Mouse (Mus musculus) left cerebral cortex, postnatal 25 days (tissue): ENCODE data around the gene Sh3bp5l. TPM values are rescaled to one million over a fixed set of nuclear protein-coding genes. Genes with fewer than 3 reads are reported as not detected.
"Not testable (repeated sequence)": the region's sequence is repeated elsewhere in the genome, so short reads cannot be mapped to it uniquely, and the experiment has no call there.

ENCODE experiments used
- DNase-seq, 2 experiments: peaks; one replicate each; pipeline ENCODE4 v3.0.0; 2022; ENCODE audit warnings: low spot score in 2 of 2, mixed read lengths in 1 of 2
- intact Hi-C: fragments of 180-260 bp; cut with DNase I; formaldehyde crosslinking; loops from one replicate; pipeline ENCODE4 v1.15.1; 2025
- total RNA-seq, 2 experiments: library from RNA; stranded (reverse); gene quantifications; 2 replicates each; pipeline ENCODE4 v1.2.3; 2021

Gene Sh3bp5l
- total RNA-seq, 2 experiments from 2014 or later = 62.2 to 62.5 TPM

GRCm38 (mm10) chr11:58362562-58362961, 32.0 kb downstream of the Sh3bp5l start:
- DNase-seq, intact Hi-C loops: not testable (repeated sequence)

DNA sequence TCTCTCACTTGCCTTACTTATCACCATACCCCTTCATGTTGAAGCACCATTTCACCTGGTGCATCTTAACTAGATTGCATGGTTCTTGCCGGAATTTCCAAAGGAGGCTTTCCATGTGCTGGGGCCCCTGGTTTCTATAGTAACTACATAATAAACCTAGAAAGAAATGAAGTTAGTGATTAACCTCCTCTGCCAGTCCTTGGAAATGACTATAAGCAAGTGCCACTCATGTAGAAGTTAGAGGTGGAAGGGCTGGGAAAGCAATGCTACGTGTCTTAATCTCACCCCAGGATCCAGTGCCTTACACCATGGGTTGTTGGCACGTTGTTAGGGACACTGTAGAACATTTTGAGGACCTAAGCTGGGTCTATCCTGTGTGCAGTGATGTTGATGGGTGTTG, 33.9 kb downstream of the Sh3bp5l start:
- no peak for DNase-seq
- intact Hi-C loops = no loop called here

GRCm38 (mm10) chr11:58366191-58366590, 35.7 kb downstream of the Sh3bp5l start:
- intact Hi-C loops, DNase-seq: not testable (repeated sequence)

DNA sequence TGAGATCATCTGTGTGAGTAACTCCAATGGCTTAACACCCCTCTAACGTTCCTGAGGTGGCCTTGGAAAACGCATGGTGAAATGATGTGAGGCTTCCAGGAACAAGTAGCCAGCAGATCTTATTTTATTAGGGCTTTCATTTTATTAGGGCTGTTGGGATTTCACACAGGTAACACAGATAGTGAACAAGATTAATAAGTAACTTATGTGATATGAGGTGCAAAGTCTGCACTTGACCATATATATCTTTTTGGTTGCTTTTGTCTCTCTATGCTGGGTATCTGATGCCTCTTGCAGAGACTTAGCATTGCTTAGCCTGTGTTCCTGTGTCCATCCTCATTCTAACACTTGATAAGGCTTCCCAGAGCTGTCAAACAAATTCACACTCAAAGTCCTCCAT, 46.7 kb downstream of the Sh3bp5l start:
- no peak for DNase-seq
- intact Hi-C loops = no loop called here

GRCm38 (mm10) chr11:58377686-58378085, 47.2 kb downstream of the Sh3bp5l start:
- intact Hi-C loops = no loop called here

DNA sequence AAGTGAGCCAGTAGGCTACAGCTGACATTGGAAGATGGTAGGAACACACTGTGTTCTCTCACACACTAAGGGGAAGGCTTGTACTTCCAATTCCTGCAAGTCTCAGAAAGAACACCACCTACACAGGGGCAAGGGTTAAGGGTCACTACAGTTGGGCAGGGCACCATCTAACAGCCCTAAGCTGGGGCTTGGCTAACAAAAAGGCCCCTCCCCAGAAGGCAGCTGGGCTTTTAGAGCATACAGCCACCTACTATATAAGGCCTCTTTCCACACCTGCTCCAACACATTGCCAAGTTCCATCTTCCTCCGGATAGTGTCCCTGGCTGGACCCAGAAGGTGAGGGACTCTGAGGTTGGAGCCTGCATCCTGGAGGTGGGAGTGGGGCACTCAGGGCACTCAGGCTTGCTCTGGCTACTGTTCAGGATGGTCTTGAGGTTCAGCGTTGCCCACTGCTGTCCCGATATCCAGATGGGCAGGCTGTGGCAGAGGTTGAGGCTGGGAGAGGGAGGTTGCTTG, 48.3 kb downstream of the Sh3bp5l start, which contains the start of gene Lypd8:
Gene Lypd8 (plus strand): TSS at position 281 of the 516 bp plus-strand sequence.
- no peak for DNase-seq
- intact Hi-C loops = no loop called here

More at GRCm38 (mm10) chr11:58377686-58378085, 47.2 kb downstream of the Sh3bp5l start:
- DNase-seq = no peak

DNA sequence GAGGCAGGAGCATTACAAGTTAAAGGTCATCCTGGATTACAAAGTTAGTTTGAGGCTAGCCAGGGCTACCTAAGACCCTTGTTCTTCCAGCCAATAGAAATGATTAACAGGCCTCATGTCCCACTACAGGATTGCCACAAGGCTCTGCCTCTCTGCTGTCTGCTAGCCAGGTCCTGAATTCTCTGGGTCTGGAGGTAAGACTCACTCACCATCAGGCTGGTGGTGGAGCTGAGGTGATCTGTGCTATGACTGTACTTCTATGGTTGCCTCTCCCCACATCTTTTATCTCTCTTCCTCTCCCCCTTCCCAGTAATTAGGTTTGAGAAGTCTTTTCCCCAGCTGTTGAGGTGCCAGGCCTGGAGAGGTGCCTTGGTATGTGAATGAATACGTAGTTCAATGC, 49.0 kb downstream of the Sh3bp5l start:
- intact Hi-C loops = no loop called here
- DNase-seq = no peak

DNA sequence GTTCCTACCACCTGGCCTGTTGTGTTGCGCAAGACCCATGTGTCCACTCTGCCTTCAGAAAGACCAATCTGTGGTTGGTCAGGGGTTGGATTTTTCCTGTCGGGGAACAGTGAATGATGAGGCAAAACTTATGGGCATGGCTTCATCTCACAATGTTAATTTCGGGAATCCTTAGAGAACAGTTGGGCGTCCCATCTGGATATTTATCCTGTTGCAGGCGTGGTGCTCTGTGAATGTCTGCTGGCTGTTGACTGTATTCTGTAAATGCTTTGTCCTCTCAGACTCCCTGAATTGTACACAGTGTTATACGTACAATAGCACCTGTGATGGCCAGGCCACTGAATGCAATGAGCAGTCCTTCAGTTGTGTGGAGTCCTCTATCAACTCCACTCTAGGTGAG, 51.9 kb downstream of the Sh3bp5l start:
- intact Hi-C loops = no loop called here
- no peak for DNase-seq

Other genes starting within 250 kb of the Sh3bp5l start
- not detected for gene Gm12248, start 237.6 kb upstream of the Sh3bp5l start, total RNA-seq
- gene Cnot8, start 226.6 kb upstream of the Sh3bp5l start, total RNA-seq = 10 to 100 TPM; 53.3 to 54.6 TPM
- gene Gemin5, start 162.2 kb upstream of the Sh3bp5l start, total RNA-seq = 10 to 100 TPM; 16.5 to 18.1 TPM
- gene Mrpl22, start 159.1 kb upstream of the Sh3bp5l start, total RNA-seq = 10 to 100 TPM; 33.9 to 35.5 TPM
- 1 to 10 TPM; 2.5 to 3.2 TPM for gene Igtp, start 131.2 kb upstream of the Sh3bp5l start, total RNA-seq
- 1 to 10 TPM; 1.8 to 2.8 TPM for gene Irgm2, start 131.1 kb upstream of the Sh3bp5l start, total RNA-seq
- gene 4930438A08Rik, start 55.9 kb upstream of the Sh3bp5l start, total RNA-seq = not detected
- 10 to 100 TPM; 20.9 to 24.2 TPM for gene Zfp692, start 23.7 kb upstream of the Sh3bp5l start, total RNA-seq
- gene Zfp672, start 385 bp upstream of the Sh3bp5l start, total RNA-seq = 10 to 100 TPM; 47.2 to 52.2 TPM
- gene Lypd8, start 48.3 kb downstream of the Sh3bp5l start, total RNA-seq = not detected
- not detected for gene 1810065E05Rik, start 90.4 kb downstream of the Sh3bp5l start, total RNA-seq
- not detected for gene Gm12253, start 101.8 kb downstream of the Sh3bp5l start, total RNA-seq
- gene Lypd9, start 122.2 kb downstream of the Sh3bp5l start, total RNA-seq = not detected
- not detected for gene Olfr30, start 131.5 kb downstream of the Sh3bp5l start, total RNA-seq
- gene Olfr332, start 161.8 kb downstream of the Sh3bp5l start, total RNA-seq = not detected
- gene Olfr331, start 171.8 kb downstream of the Sh3bp5l start, total RNA-seq = not detected
- gene Olfr330, start 204.1 kb downstream of the Sh3bp5l start, total RNA-seq = not detected
- not detected for gene Olfr329-ps, start 215.7 kb downstream of the Sh3bp5l start, total RNA-seq
- gene Olfr328, start 224.9 kb downstream of the Sh3bp5l start, total RNA-seq = under 1 TPM; 0.21 TPM
- gene Olfr224, start 239.8 kb downstream of the Sh3bp5l start, total RNA-seq = not detected
- gene Olfr325, start 247.0 kb downstream of the Sh3bp5l start, total RNA-seq = not detected